10 mouse cellular contexts compared by ENCODE assay signal in the genomic region with DNA sequence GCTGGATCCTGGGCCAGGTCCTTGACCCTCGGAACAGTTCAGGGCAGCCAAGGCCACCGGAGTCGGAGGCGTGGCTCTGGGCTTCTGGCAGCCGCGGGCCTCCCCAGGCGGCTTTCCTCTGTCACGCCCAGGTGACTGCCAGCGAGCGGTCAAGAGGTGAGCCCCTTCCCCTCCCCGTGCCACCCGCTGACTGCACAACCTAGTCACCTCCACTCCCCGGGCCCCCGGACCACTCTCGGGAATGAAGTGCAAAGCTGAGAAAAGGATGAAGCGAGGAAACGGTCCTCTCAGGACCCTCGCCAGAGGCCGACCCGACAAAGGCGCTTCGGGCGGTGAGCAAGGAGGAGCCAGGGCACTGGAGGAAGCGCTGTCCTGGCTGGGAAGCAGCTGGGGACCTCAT. TPM values are rescaled to one million over a fixed set of nuclear protein-coding genes. Genes with fewer than 3 reads are reported as not detected.
A peak's percentile ranks its signal among the peaks of the same experiment; 100 is the strongest.
DNase-seq lines count a peak whose midpoint lies in the region; ATAC-seq and TF ChIP-seq lines count a peak whose summit lies in the region.
"Not testable (repeated sequence)": the region's sequence is repeated elsewhere in the genome, so short reads cannot be mapped to it uniquely, and the experiment has no call there.
"Had no signal": no experiment of that assay in that cellular context is flagged by ENCODE, and none has a peak within 500 bp of the region (broad histone marks: within the 10 kb centered on the region; RNA-seq: fewer than 3 reads in every experiment).

No protein-coding gene starts in this region.

- peak overlapping the region; percentile 18; the same call in 1 of the 2 replicates for H3K9ac ChIP-seq in ES-E14 (ENCODE audit: insufficient read depth, low read depth, low read length, poor library complexity, severe bottlenecking)
- H3K9ac ChIP-seq in forebrain, postnatal 0 days, result peak overlapping the region; percentile 69
- H3K9ac ChIP-seq in limb, embryonic 15.5 days; stomach, embryonic 15.5 days: not testable (repeated sequence)
- H3K9ac ChIP-seq in midbrain, embryonic 13.5 days (replicated peaks), result peak overlapping the region; percentile 63

- peak overlapping the region; percentile 77 for H3K4me2 ChIP-seq in forebrain, postnatal 0 days (ENCODE audit: low read depth)
- peak overlapping the region; percentile 72 for H3K4me2 ChIP-seq in limb, embryonic 15.5 days
- H3K4me2 ChIP-seq in midbrain, embryonic 13.5 days (replicated peaks), result peak overlapping the region; percentile 77
- peak overlapping the region; percentile 81 for H3K4me2 ChIP-seq in stomach, embryonic 15.5 days

- H3K4me1 ChIP-seq in ES-E14 (ENCODE audit: control insufficient read depth in 2 of 2, insufficient read depth in 2 of 2, low read length in 2 of 2, poor library complexity in 1 of 2); forebrain, postnatal 0 days (ENCODE audit: insufficient read depth); limb, embryonic 15.5 days; midbrain, embryonic 13.5 days (replicated peaks); stomach, embryonic 15.5 days: not testable (repeated sequence)

- TF ChIP-seq CTCF in forebrain, postnatal 0 days (IDR thresholded peaks at IDR 0.05; ENCODE audit: low read depth), result not testable (repeated sequence)

- not testable (repeated sequence) for H3K27me3 ChIP-seq in forebrain, postnatal 0 days (ENCODE audit: insufficient read depth, low read length); limb, embryonic 15.5 days; midbrain, embryonic 13.5 days; stomach, embryonic 15.5 days (replicated peaks)

- H3K4me3 ChIP-seq in ES-E14 (ENCODE audit: insufficient read depth in 1 of 2, low read depth in 1 of 2, low read length in 2 of 2, poor library complexity in 1 of 2, severe bottlenecking in 1 of 2), result peak overlapping the region; percentile 56 to 64
- H3K4me3 ChIP-seq in forebrain, postnatal 0 days (ENCODE audit: low read depth, low read length), result peak overlapping the region; percentile 45
- peak overlapping the region; percentile 41 for H3K4me3 ChIP-seq in limb, embryonic 15.5 days
- peak overlapping the region; percentile 54 for H3K4me3 ChIP-seq in midbrain, embryonic 13.5 days (replicated peaks)
- peak overlapping the region; percentile 45 for H3K4me3 ChIP-seq in stomach, embryonic 15.5 days (replicated peaks)

- peak; percentile 9 for DNase-seq in ES-E14 (ENCODE audit: low read depth, low spot score)
- peak; percentile 13 to 15 for DNase-seq in cerebellum, postnatal 25 days
- DNase-seq in forebrain, postnatal 0 days, result peak; percentile 5
- DNase-seq in heart, postnatal 10 days, result peak; percentile 8 to 11
- DNase-seq in kidney, adult 9 months, result peak; percentile 42

- intact Hi-C loops in heart, postnatal 10 days (cut with DNase I), result not testable (repeated sequence)

- not testable (repeated sequence) for H3K9me3 ChIP-seq in ES-E14 (ENCODE audit: control insufficient read depth, insufficient read depth, low read depth, low read length); forebrain, postnatal 0 days (ENCODE audit: low read length); limb, embryonic 15.5 days; midbrain, embryonic 13.5 days; stomach, embryonic 15.5 days

- 2% methylated on average over 20 of the region's 24 CpGs for WGBS in forebrain, postnatal 0 days
- under 1% methylated on average over 23 of the region's 24 CpGs for WGBS in limb, embryonic 15.5 days
- 2% methylated on average over 22 of the region's 24 CpGs for WGBS in midbrain, embryonic 13.5 days
- WGBS in stomach, embryonic 15.5 days, result 2% methylated on average over 24 of the region's 24 CpGs

- 0 out of 2 replicates have a peak, but pooled peaks have one; percentile 43 for ATAC-seq in forebrain, postnatal 0 days
- not testable (repeated sequence) for ATAC-seq in limb, embryonic 15.5 days (ENCODE audit: insufficient number of reproducible peaks, low FRiP score, low TSS enrichment, low read depth); stomach, embryonic 15.5 days (ENCODE audit: insufficient read depth, low FRiP score, low read depth)
- peak; percentile 72; the same call in 1 of the 2 replicates for ATAC-seq in midbrain, embryonic 13.5 days

- H3K36me3 ChIP-seq in ES-E14 (ENCODE audit: control insufficient read depth, insufficient read depth, low read length, poor library complexity, severe bottlenecking); forebrain, postnatal 0 days (ENCODE audit: insufficient read depth); limb, embryonic 15.5 days; midbrain, embryonic 13.5 days; stomach, embryonic 15.5 days: not testable (repeated sequence)

- H3K27ac ChIP-seq in ES-E14 (ENCODE audit: insufficient read depth, low read depth, low read length, poor library complexity, severe bottlenecking); forebrain, postnatal 0 days (ENCODE audit: low read depth, low read length); limb, embryonic 15.5 days; midbrain, embryonic 13.5 days; stomach, embryonic 15.5 days: not testable (repeated sequence)

- in situ Hi-C loops in ES-E14 (cut with MboI; ENCODE audit: low sequenced_read_pairs in 2 of 2, unreplicated experiment in 2 of 2), result not testable (repeated sequence)

RNA-seq across cellular contexts. Expression of gene Gm3248, which starts 0.4 kb away (rescaled TPM):
- total RNA-seq in ES-E14 (2012; rRNA removed), result 0.37 and 0.40 TPM in 2 replicates
- total RNA-seq in forebrain, postnatal 0 days (2014; rRNA removed), result 1.2 and 2.2 TPM in 2 replicates
- 2.6 TPM in 2 replicates for polyA plus RNA-seq in forebrain, postnatal 0 days (2015; fragmentation: Nextera tagmentation; extraction: Ambion mirVana)
- under 1 TPM; 0.57 to 0.81 TPM for total RNA-seq in heart, postnatal 10 days (2021)
- 0.29 and 0.35 TPM in 2 replicates for polyA plus RNA-seq in limb, embryonic 15.5 days (2015; fragmentation: Nextera tagmentation; extraction: Ambion mirVana)
- 1.7 and 1.9 TPM in 2 replicates for polyA plus RNA-seq in midbrain, embryonic 13.5 days (2015; fragmentation: Nextera tagmentation; extraction: Ambion mirVana)
- 0.73 and 1.0 TPM in 2 replicates for polyA plus RNA-seq in stomach, embryonic 15.5 days (2015; fragmentation: Nextera tagmentation; extraction: Ambion mirVana)

RNA-seq across cellular contexts. Expression of gene Gm3453, which starts 17.8 kb away (rescaled TPM):
- total RNA-seq in ES-E14 (2012; rRNA removed), result 0.95 and 0.98 TPM in 2 replicates
- total RNA-seq in forebrain, postnatal 0 days (2014; rRNA removed), result not detected in 2 replicates
- not detected in 2 replicates for polyA plus RNA-seq in forebrain, postnatal 0 days (2015; fragmentation: Nextera tagmentation; extraction: Ambion mirVana)
- total RNA-seq in heart, postnatal 10 days (2021), result not detected
- polyA plus RNA-seq in limb, embryonic 15.5 days (2015; fragmentation: Nextera tagmentation; extraction: Ambion mirVana), result not detected in 2 replicates
- not detected in 2 replicates for polyA plus RNA-seq in midbrain, embryonic 13.5 days (2015; fragmentation: Nextera tagmentation; extraction: Ambion mirVana)
- polyA plus RNA-seq in stomach, embryonic 15.5 days (2015; fragmentation: Nextera tagmentation; extraction: Ambion mirVana), result not detected in 2 replicates
- total RNA-seq: adrenal gland, postnatal 36 days; layer of hippocampus, postnatal 25 days had no signal
